Comparison of ENCODE assay signal across 7 mouse cellular contexts in the genomic region with DNA sequence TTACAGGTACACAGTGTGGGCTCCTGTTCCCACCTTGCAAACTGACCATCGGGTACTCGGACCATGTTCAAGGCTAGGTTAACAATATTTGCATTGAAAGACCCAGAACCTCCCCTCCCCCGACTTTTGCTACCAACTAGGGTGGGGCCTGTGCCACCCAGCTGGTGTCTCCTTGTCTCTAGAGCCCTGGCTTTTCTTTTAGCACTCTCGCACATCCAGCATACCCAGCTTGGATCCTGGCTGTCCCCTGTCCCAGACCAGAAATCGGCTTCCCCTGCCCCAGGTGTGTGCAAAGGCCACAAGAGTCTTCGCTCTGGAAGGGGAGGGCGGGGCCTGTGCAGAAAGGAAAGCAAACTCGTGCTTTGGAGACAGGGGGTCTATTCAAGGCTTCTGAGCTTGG.
DNase-seq lines count a peak whose midpoint lies in the region; ATAC-seq and TF ChIP-seq lines count a peak whose summit lies in the region.

No protein-coding gene starts in this region.

- no peaks in the 10 kb centered on the region for H3K36me3 ChIP-seq in heart, embryonic 16.5 days (ENCODE audit: control insufficient read depth, insufficient read depth)
- H3K36me3 ChIP-seq in liver, embryonic 14.5 days (replicated peaks; ENCODE audit: control insufficient read depth, insufficient read depth, low read depth), result no peaks in the 10 kb centered on the region
- no peaks in the 10 kb centered on the region for H3K36me3 ChIP-seq in stomach, postnatal 0 days (ENCODE audit: control insufficient read depth, insufficient read depth, low read length)

- peaks cover 15% of the 10 kb centered on the region for H3K4me1 ChIP-seq in heart, embryonic 16.5 days (ENCODE audit: control insufficient read depth, insufficient read depth, low read length)
- peaks cover 9 to 32% of the 10 kb centered on the region in 2 experiments; a peak in 3 of 4 replicates for H3K4me1 ChIP-seq in liver, embryonic 14.5 days (replicated peaks; ENCODE audit: control insufficient read depth in 2 of 2, insufficient read depth in 2 of 2, low read length in 1 of 2)
- H3K4me1 ChIP-seq in stomach, postnatal 0 days (replicated peaks; ENCODE audit: control insufficient read depth, insufficient read depth), result peaks cover 4% of the 10 kb centered on the region; the same call in 1 of the 2 replicates

- no peak for TF ChIP-seq CTCF in liver, embryonic 14.5 days (IDR thresholded peaks at IDR 0.05; ENCODE audit: low read depth)
- no peak for TF ChIP-seq CTCF in stomach, postnatal 0 days (IDR thresholded peaks at IDR 0.05; ENCODE audit: low read depth)

- WGBS in heart, embryonic 16.5 days, result 36% methylated on average over 8 of the region's 8 CpGs
- WGBS in liver, embryonic 14.5 days (ENCODE audit: insufficient replicate concordance), result 16% methylated on average over 8 of the region's 8 CpGs
- 24% methylated on average over 8 of the region's 8 CpGs for WGBS in stomach, postnatal 0 days

- H3K9ac ChIP-seq in heart, embryonic 16.5 days (ENCODE audit: low read length), result 0 out of 2 replicates have a peak overlapping the region, but pooled peaks have one; percentile 23
- no peak overlapping the region; the same call in 1 of the 2 replicates for H3K9ac ChIP-seq in liver, embryonic 14.5 days (replicated peaks)
- H3K9ac ChIP-seq in stomach, postnatal 0 days (ENCODE audit: low read length), result peak overlapping the region; percentile 18; the same call in 1 of the 2 replicates

- no peaks in the 10 kb centered on the region for H3K27me3 ChIP-seq in heart, embryonic 16.5 days (ENCODE audit: control insufficient read depth, insufficient read depth, low read length)
- no peaks in the 10 kb centered on the region for H3K27me3 ChIP-seq in liver, embryonic 14.5 days (ENCODE audit: control insufficient read depth, insufficient read depth, low read length)
- no peaks in the 10 kb centered on the region for H3K27me3 ChIP-seq in stomach, postnatal 0 days (ENCODE audit: control insufficient read depth, insufficient read depth, low read length)

- TF ChIP-seq EP300 in liver, embryonic 14.5 days (IDR thresholded peaks at IDR 0.05; ENCODE audit: low read depth), result no peak
- TF ChIP-seq EP300 in stomach, postnatal 0 days (optimal IDR thresholded peaks at IDR 0.05), result no peak

- ATAC-seq in heart, embryonic 16.5 days (replicated peaks; ENCODE audit: extremely low read depth, insufficient read depth, low FRiP score), result peak; percentile 19; the same call in 1 of the 2 replicates
- peak; percentile 14; the same call in 1 of the 2 replicates for ATAC-seq in liver, embryonic 14.5 days (ENCODE audit: insufficient read depth)
- peak; percentile 3; the same call in 1 of the 2 replicates for ATAC-seq in stomach, postnatal 0 days (ENCODE audit: low FRiP score, low TSS enrichment)
- ATAC-seq in megakaryocyte progenitor cell, adult 5-6 weeks (replicated peaks; ENCODE audit: poor library complexity), result no peak

- no peaks in the 10 kb centered on the region for H3K9me3 ChIP-seq in heart, embryonic 16.5 days (replicated peaks; ENCODE audit: control insufficient read depth, low read length)
- no peaks in the 10 kb centered on the region for H3K9me3 ChIP-seq in liver, embryonic 14.5 days (ENCODE audit: control insufficient read depth, low read length)
- no peaks in the 10 kb centered on the region for H3K9me3 ChIP-seq in stomach, postnatal 0 days (ENCODE audit: control insufficient read depth, low read length)

- H3K4me2 ChIP-seq in heart, embryonic 16.5 days (ENCODE audit: low read depth, low read length), result peak overlapping the region; percentile 71
- H3K4me2 ChIP-seq in liver, embryonic 14.5 days (ENCODE audit: low read depth), result peak overlapping the region; percentile 76
- peak overlapping the region; percentile 53 for H3K4me2 ChIP-seq in stomach, postnatal 0 days (replicated peaks; ENCODE audit: low read depth)

- no peak overlapping the region for H3K27ac ChIP-seq in heart, embryonic 16.5 days (ENCODE audit: low read length)
- H3K27ac ChIP-seq in liver, embryonic 14.5 days, result no peak overlapping the region
- H3K27ac ChIP-seq in stomach, postnatal 0 days (replicated peaks), result peak overlapping the region; percentile 30; the same call in 1 of the 2 replicates

- DNase-seq in layer of hippocampus, postnatal 10 days (ENCODE audit: low spot score in 2 of 2), result peak; percentile 12 to 43
- no peak for DNase-seq in layer of hippocampus, adult 9-11 months
- peak; percentile 32 for DNase-seq in embryo, embryonic 11 days
- DNase-seq in liver, embryonic 14.5 days (ENCODE audit: low read depth in 3 of 3, low spot score in 3 of 3), result no peak
- DNase-seq in stomach, postnatal 0 days (ENCODE audit: low spot score), result peak; percentile 37

- H3K4me3 ChIP-seq in heart, embryonic 16.5 days (ENCODE audit: low read length), result no peak overlapping the region
- no peak overlapping the region; a peak in 1 of 4 replicates for H3K4me3 ChIP-seq in liver, embryonic 14.5 days (ENCODE audit: insufficient read depth in 1 of 2, low read depth in 2 of 2, low read length in 2 of 2)
- peak overlapping the region; percentile 21; the same call in 1 of the 2 replicates for H3K4me3 ChIP-seq in stomach, postnatal 0 days (ENCODE audit: low read depth, low read length)

Comparison
In these comparisons a context has a peak if more than half of its experiments do, and no peak if none do; other contexts are left out.
1. DNase-seq: peak in layer of hippocampus, postnatal 10 days (2 of 2), embryo, embryonic 11 days (single experiment) and stomach, postnatal 0 days (single experiment); none in layer of hippocampus, adult 9-11 months (single experiment) and liver, embryonic 14.5 days (0 of 3).
2. Peak in every context shown above with its lines, with median percentiles within 50 percentile points of each other: H3K4me2 ChIP-seq.